Mouse (Mus musculus) testis, adult 2 months (tissue): ENCODE results near the gene Creb3. TPM values are rescaled to one million over a fixed set of nuclear protein-coding genes. Genes with fewer than 3 reads are reported as not detected.

Experiments
- H3K27ac ChIP-seq: fragments of 200-500 bp; 2 replicates; pipeline ENCODE4 v1.5.1; 2012; ENCODE audit warnings: low read depth, low read length; ENCODE audit not compliant: control insufficient read depth, insufficient read depth
- H3K27me3 ChIP-seq: fragments of 200-500 bp; 2 replicates; pipeline ENCODE4 v1.6.1; 2012; ENCODE audit warnings: mild to moderate bottlenecking, low read length, moderate library complexity; ENCODE audit not compliant: control insufficient read depth, insufficient read depth
- H3K36me3 ChIP-seq: fragments of 200-500 bp; 2 replicates; pipeline ENCODE4 v1.6.1; 2012; ENCODE audit warnings: mild to moderate bottlenecking, low read length; ENCODE audit not compliant: control insufficient read depth, insufficient read depth
- H3K4me1 ChIP-seq: fragments of 200-500 bp; 2 replicates; pipeline ENCODE4 v1.6.1; 2012; ENCODE audit warnings: low read length; ENCODE audit not compliant: control insufficient read depth, insufficient read depth
- H3K4me3 ChIP-seq: fragments of 200-500 bp; 2 replicates; pipeline ENCODE4 v1.5.1; 2012; ENCODE audit warnings: low read depth, mild to moderate bottlenecking, low read length, moderate library complexity, mixed read lengths; ENCODE audit not compliant: control insufficient read depth
- CTCF ChIP-seq: fragments of 200-500 bp; IDR thresholded peaks from 2 replicates; pipeline ENCODE4 v1.5.1; 2012; ENCODE audit warnings: low read depth, mild to moderate bottlenecking, inconsistent platforms, low read length, moderate library complexity; ENCODE audit not compliant: control insufficient read depth, insufficient read depth, insufficient replicate concordance
- POLR2A ChIP-seq: fragments of 200-500 bp; IDR thresholded peaks from 2 replicates; pipeline ENCODE4 v1.6.1; 2012; ENCODE audit warnings: low read depth, mild to moderate bottlenecking, inconsistent platforms, low read length, moderate library complexity; ENCODE audit not compliant: control insufficient read depth
- polyA plus RNA-seq: library from polyadenylated mRNA; depleted of rRNA; stranded (reverse); fragments of >200 nt; gene quantifications from 2 replicates; pipeline ENCODE4 v1.2.3, GENCODE M21; 2012; rRNA removed

Gene Creb3
- polyA plus RNA-seq, 1 experiment = 35.0 TPM

DNA sequence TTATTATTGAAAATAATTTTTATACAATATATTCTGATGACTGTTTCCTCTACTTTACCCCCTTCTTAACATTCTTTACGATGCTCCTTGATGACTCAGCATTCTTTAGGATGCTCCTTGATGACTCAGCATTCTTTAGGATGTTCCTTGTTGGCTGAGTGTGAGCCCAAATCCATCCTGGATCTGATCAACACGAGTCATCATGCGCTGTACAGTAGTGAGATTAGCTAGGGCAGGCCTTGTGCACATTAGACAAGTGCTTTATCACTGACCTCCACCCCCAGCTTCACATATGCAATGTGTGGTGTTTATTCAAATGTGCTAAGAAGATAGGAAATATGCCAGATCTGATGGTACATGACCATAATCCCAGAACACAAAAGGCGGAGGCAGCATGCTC, 36.1 kb downstream of the Creb3 start:
- H3K27ac ChIP-seq = no peak overlapping the region
- H3K27me3 ChIP-seq = no peaks in the 10 kb centered on the region
- H3K36me3 ChIP-seq = no peaks in the 10 kb centered on the region
- H3K4me1 ChIP-seq = no peaks in the 10 kb centered on the region
- TF ChIP-seq CTCF (no peak), POLR2A (no peak)
- H3K4me3 ChIP-seq = no peak overlapping the region

DNA sequence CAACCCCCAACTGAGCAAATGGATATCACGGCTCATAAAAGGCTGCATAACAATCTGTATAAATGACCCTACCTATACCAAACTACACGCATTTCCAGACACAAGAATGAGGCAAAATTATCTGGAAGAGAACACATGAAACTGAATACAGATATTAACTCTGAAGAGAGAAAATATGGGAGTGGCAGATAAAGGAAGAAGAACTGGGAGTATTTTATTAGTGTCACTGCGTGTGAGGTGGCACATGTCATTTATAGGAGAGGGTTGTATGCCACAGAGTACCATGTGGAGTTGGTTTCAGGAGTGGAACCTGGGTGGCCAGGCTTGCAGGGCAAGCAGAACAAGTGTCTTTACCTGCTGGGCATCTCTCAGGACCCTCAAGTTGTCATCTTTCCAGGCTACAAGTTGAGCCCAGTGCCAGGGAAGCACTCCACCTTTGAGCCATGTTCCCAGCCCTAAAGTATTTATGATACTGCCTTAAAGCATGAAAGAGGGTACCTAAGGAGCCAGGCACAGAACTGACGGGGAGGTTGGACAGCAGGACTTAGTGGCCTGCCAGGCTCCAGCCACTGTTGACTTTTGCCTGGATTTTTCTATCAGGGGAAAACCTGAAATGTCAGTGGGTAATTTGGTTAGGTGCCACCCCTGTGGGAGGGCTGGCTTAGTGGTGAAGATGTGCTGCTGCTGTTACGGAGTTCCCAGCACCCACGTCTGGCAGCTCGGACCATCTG, 36.7 kb downstream of the Creb3 start:
- no peak overlapping the region for H3K27ac ChIP-seq
- H3K36me3 ChIP-seq = no peaks in the 10 kb centered on the region
- H3K4me3 ChIP-seq = no peak overlapping the region
- H3K4me1 ChIP-seq = no peaks in the 10 kb centered on the region
- TF ChIP-seq POLR2A (no peak), CTCF (no peak)
- no peaks in the 10 kb centered on the region for H3K27me3 ChIP-seq

DNA sequence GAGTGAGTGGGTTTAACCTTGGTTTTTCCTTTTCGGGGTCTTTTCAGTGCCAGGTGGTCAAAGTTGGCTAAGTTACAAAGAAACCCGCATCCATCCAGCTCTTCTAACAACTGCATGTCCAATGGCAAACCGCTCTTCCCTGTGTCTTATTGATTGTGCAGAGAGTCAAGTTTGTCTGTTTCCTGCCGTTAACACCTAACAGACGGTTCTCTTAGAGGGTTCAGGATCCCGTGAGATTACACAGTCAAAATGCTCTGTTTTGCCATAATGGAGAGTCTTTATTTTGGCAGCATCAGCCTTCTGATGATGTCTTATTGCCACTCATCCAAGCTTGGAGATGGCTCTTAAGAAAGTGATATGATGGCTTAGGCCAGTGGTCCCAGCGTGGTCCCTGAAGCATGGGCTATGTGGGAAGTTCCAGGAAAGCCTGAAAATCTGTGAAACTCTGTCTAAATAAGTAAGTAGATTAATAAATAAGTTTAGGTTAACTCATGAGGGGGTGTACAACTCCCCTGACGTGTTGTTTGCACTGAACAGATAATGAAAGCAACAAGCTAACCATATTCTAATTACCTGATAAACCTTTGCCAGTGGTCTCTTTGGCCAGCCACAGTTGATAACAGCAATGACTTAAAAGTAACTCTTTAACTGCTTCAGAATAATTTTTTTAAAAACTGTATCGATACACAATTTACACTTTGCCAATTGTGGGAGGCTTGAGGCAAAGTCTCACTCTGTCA, 38.2 kb downstream of the Creb3 start:
- Histone ChIP-seq H3K27me3 (no peaks in the 10 kb centered on the region), H3K36me3 (no peaks in the 10 kb centered on the region), H3K27ac (no peak overlapping the region), H3K4me1 (no peaks in the 10 kb centered on the region), H3K4me3 (no peak overlapping the region)
- TF ChIP-seq POLR2A = no peak
- TF ChIP-seq CTCF = no peak

DNA sequence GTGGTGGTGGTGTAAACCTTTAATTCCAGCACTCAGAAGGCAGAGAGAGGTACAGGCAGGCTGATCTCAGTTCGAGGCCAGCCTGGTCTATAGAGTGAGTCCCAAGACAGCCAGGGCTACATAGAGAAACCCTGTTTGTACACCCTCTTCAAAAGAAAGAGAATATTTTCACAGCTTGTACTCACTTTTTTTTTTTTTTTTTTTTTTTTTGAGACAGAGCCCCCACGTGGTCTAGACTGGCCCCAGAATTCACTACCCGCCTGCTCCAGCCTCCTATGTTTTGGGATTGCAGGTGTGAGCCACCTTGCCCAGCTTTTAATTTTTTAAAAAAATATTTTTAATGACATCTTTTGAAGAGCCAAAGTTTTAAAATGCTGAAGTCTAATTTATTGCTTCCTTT, 42.0 kb downstream of the Creb3 start:
- no peak for TF ChIP-seq POLR2A
- TF ChIP-seq CTCF = no peak
- Histone ChIP-seq H3K36me3 (no peaks in the 10 kb centered on the region), H3K4me3 (no peak overlapping the region), H3K4me1 (no peaks in the 10 kb centered on the region), H3K27me3 (no peaks in the 10 kb centered on the region), H3K27ac (no peak overlapping the region)

DNA sequence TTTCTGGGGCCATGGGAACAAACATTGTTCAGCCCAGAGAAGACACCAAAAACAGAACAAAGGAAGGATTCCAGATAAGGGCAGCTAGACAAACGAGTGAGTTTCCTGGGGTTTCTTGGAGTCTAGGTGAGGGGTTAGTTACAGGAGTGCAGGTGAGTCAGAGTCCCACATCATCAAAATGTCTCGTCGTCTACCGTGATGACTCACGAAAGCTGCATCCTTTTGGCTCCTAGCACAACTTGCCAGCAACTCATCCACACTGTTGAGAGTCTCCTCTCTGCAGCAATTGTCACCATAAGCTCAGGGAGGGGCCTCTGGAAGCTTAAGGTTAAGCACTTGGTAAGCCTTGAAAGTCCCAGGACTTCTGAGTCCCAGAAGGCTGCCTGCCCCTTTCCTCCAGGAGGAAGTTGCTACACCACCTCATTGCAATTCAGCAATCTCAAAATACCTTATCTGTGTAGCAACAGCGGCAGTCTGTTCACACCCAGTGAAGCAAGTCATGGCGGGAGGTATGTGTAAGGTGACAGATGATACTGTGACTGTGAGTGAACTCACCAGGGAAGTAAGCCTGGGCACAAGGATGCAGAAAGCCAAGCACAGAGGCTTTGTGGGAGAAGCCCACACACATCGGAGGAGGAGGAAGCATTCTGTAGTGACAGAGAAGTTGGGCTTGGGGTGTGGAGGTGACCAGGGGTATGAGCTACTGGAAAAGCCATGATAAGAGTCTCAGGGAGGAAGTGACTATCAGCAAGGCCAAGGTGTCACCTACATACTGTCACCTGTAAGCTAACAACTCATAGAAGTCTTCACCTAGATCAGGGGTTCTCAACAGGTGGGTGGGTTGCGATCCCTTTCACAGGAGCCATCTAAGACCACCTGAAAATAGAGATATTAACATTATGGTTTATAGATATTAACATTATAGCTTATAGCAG, 42.9 kb downstream of the Creb3 start:
- TF ChIP-seq CTCF (no peak), POLR2A (no peak)

DNA sequence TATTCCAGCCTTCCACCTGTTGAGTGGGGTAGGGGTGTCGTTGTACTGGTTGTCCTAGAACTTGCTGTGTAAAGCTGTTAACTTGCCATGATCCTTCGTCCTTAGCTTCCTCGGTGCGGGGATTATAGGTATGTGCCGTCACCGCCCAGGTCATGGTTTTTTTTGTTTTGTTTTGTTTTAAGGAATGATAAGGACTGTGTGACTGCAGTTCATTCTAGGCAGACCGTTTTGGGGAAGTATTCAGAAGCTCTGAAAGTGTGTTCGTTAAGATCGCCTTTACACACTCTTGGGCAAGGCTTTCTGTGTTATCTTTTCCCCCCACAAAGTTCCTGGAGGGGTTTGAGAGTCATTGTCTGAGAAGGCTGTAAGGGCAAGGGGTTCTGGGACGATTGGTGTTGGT, 50.4 kb downstream of the Creb3 start:
- Histone ChIP-seq H3K4me1 (no peaks in the 10 kb centered on the region), H3K36me3 (no peaks in the 10 kb centered on the region), H3K4me3 (no peak overlapping the region), H3K27me3 (no peaks in the 10 kb centered on the region), H3K27ac (no peak overlapping the region)
- no peak for TF ChIP-seq CTCF
- TF ChIP-seq POLR2A = no peak

More for the DNA sequence above, 42.9 kb downstream of the Creb3 start:
- no peaks in the 10 kb centered on the region for H3K27me3 ChIP-seq
- no peaks in the 10 kb centered on the region for H3K36me3 ChIP-seq
- H3K27ac ChIP-seq = no peak overlapping the region
- no peaks in the 10 kb centered on the region for H3K4me1 ChIP-seq
- H3K4me3 ChIP-seq = no peak overlapping the region

DNA sequence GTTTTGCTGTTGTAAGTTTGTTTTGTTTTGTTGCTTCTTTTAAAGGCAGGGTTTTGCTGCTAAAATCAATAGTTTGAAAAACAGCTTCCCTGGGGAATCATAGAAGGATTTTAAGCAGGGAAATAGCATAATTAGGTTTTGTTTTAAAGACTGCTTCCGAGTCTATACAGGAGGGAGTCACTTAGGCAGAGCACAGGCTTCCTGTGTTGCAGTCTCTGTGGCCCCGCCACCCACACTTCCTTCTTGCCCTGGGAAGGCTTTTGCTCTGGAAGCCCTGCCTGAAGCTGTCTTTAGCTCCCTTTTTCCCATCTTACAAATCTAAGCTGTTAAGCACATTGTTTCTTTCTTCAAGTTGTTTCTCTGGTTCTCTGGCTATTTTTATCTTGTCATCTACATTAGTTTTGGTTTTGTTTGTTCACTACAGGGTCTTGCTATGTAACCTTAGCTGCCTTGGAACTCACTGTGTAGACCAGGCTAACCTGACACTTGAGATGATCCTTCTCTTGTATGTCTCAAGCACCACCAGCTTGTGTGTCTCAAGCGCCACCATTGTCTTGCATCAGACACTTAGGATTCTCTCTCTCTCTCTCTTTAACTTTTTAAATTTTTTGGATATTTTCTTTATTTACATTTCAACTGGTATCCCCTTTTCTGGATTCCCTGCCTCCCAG, 51.1 kb downstream of the Creb3 start:
- TF ChIP-seq CTCF = no peak
- TF ChIP-seq POLR2A = no peak
- no peaks in the 10 kb centered on the region for H3K4me1 ChIP-seq

More for the DNA sequence above, 51.1 kb downstream of the Creb3 start:
- Histone ChIP-seq H3K4me3 (no peak overlapping the region), H3K27ac (no peak overlapping the region), H3K27me3 (no peaks in the 10 kb centered on the region), H3K36me3 (no peaks in the 10 kb centered on the region)

Other genes starting within 250 kb of the Creb3 start
- 24.1 and 30.0 TPM in 2 replicates for gene Rusc2, start 180.4 kb upstream of the Creb3 start, polyA plus RNA-seq
- 1.6 and 2.2 TPM in 2 replicates for gene Fam166b, start 133.2 kb upstream of the Creb3 start, polyA plus RNA-seq
- 935 and 983 TPM in 2 replicates for gene Tesk1, start 120.4 kb upstream of the Creb3 start, polyA plus RNA-seq
- gene Cd72, start 107.7 kb upstream of the Creb3 start, polyA plus RNA-seq = 0.34 and 0.63 TPM in 2 replicates
- gene Sit1, start 78.6 kb upstream of the Creb3 start, polyA plus RNA-seq = not detected in 2 replicates
- gene Ccdc107, start 69.4 kb upstream of the Creb3 start, polyA plus RNA-seq = 33.5 and 46.6 TPM in 2 replicates
- gene Arhgef39, start 62.6 kb upstream of the Creb3 start, polyA plus RNA-seq = 26.6 and 27.3 TPM in 2 replicates
- gene Car9, start 55.4 kb upstream of the Creb3 start, polyA plus RNA-seq = 0.07 and 0.38 TPM in 2 replicates
- 6.0 and 22.9 TPM in 2 replicates for gene Tpm2, start 38.6 kb upstream of the Creb3 start, polyA plus RNA-seq
- 44.9 and 51.8 TPM in 2 replicates for gene Tln1, start 359 bp downstream of the Creb3 start, polyA plus RNA-seq
- 36.8 and 37.6 TPM in 2 replicates for gene Rgp1, start 16.4 kb downstream of the Creb3 start, polyA plus RNA-seq
- gene Gba2, start 16.5 kb downstream of the Creb3 start, polyA plus RNA-seq = 61.0 and 65.0 TPM in 2 replicates
- gene Msmp, start 22.2 kb downstream of the Creb3 start, polyA plus RNA-seq = 0.83 and 1.1 TPM in 2 replicates
- 2.6 and 4.0 TPM in 2 replicates for gene Npr2, start 69.6 kb downstream of the Creb3 start, polyA plus RNA-seq
- 112 and 124 TPM in 2 replicates for gene Spag8, start 91.3 kb downstream of the Creb3 start, polyA plus RNA-seq
- gene Hint2, start 94.1 kb downstream of the Creb3 start, polyA plus RNA-seq = 11.6 and 14.3 TPM in 2 replicates
- 55.7 and 59.7 TPM in 2 replicates for gene Tmem8b, start 106.6 kb downstream of the Creb3 start, polyA plus RNA-seq
- 182 and 185 TPM in 2 replicates for gene Fam221b, start 106.8 kb downstream of the Creb3 start, polyA plus RNA-seq
- not detected in 2 replicates for gene Olfr70, start 138.5 kb downstream of the Creb3 start, polyA plus RNA-seq
- gene Olfr71, start 147.9 kb downstream of the Creb3 start, polyA plus RNA-seq = not detected in 2 replicates
- gene Hrct1, start 164.9 kb downstream of the Creb3 start, polyA plus RNA-seq = 0.62 and 0.73 TPM in 2 replicates
- gene Spaar, start 167.7 kb downstream of the Creb3 start, polyA plus RNA-seq = 3.0 and 4.6 TPM in 2 replicates
- gene Olfr159, start 208.7 kb downstream of the Creb3 start, polyA plus RNA-seq = not detected in 2 replicates